Mouse (Mus musculus): ENCODE data around the gene Gm2564. TPM values are rescaled to one million over a fixed set of nuclear protein-coding genes. Genes with fewer than 3 reads are reported as not detected.
"Not testable (repeated sequence)": the region's sequence is repeated elsewhere in the genome, so short reads cannot be mapped to it uniquely, and the experiment has no call there.

The Gm2564 gene
- polyA plus RNA-seq (2014; fragmentation: Nextera tagmentation; extraction: Ambion mirVana): not detected in 2 replicates

GRCm38 (mm10) chr4:42629419-42629818 lies at the start of gene Gm2564:
Gm2564 (plus strand) TSS chr4:42629719.
- ATAC-seq (ENCODE audit: insufficient number of reproducible peaks, insufficient read depth, low FRiP score, low read depth); H3K27me3 ChIP-seq (ENCODE audit: control insufficient read depth, insufficient read depth, low read length); H3K4me3 ChIP-seq (ENCODE audit: control insufficient read depth in 1 of 2, insufficient read depth in 1 of 2, low read depth in 1 of 2, low read length in 2 of 2); H3K4me1 ChIP-seq (ENCODE audit: control insufficient read depth in 2 of 2, insufficient read depth in 2 of 2, low read length in 2 of 2); H3K4me2 ChIP-seq (ENCODE audit: low read length); H3K36me3 ChIP-seq (ENCODE audit: control insufficient read depth, insufficient read depth, low read length); H3K9ac ChIP-seq (ENCODE audit: low read length); H3K27ac ChIP-seq (replicated peaks in 1 of 2; ENCODE audit: control insufficient read depth in 1 of 2, insufficient read depth in 1 of 2, low read depth in 2 of 2, low read length in 2 of 2); H3K9me3 ChIP-seq (ENCODE audit: control insufficient read depth, low read length): not testable (repeated sequence)
- no CpG with 5 or more reads among the region's 8 CpGs for WGBS

GRCm38 (mm10) chr4:42611895-42612294 lies 17.6 kb upstream of the Gm2564 start, which contains the start of gene Gm10591:
Gm10591 (plus strand) TSS chr4:42612195.
- WGBS: no CpG with 5 or more reads among the region's 5 CpGs
- not testable (repeated sequence) for H3K27ac ChIP-seq (replicated peaks in 1 of 2; ENCODE audit: control insufficient read depth in 1 of 2, insufficient read depth in 1 of 2, low read depth in 2 of 2, low read length in 2 of 2); H3K4me3 ChIP-seq (ENCODE audit: control insufficient read depth in 1 of 2, insufficient read depth in 1 of 2, low read depth in 1 of 2, low read length in 2 of 2); H3K9ac ChIP-seq (ENCODE audit: low read length); H3K36me3 ChIP-seq (ENCODE audit: control insufficient read depth, insufficient read depth, low read length); H3K27me3 ChIP-seq (ENCODE audit: control insufficient read depth, insufficient read depth, low read length); ATAC-seq (ENCODE audit: insufficient number of reproducible peaks, insufficient read depth, low FRiP score, low read depth); H3K4me1 ChIP-seq (ENCODE audit: control insufficient read depth in 2 of 2, insufficient read depth in 2 of 2, low read length in 2 of 2); H3K9me3 ChIP-seq (ENCODE audit: control insufficient read depth, low read length); H3K4me2 ChIP-seq (ENCODE audit: low read length)

GRCm38 (mm10) chr4:42654951-42655350 lies 25.4 kb downstream of the Gm2564 start, which contains the start of gene Ccl27b:
Ccl27b (plus strand) TSS chr4:42655251.
- H3K27ac ChIP-seq (replicated peaks in 1 of 2; ENCODE audit: control insufficient read depth in 1 of 2, insufficient read depth in 1 of 2, low read depth in 2 of 2, low read length in 2 of 2); H3K27me3 ChIP-seq (ENCODE audit: control insufficient read depth, insufficient read depth, low read length); ATAC-seq (ENCODE audit: insufficient number of reproducible peaks, insufficient read depth, low FRiP score, low read depth); H3K9ac ChIP-seq (ENCODE audit: low read length); H3K36me3 ChIP-seq (ENCODE audit: control insufficient read depth, insufficient read depth, low read length); H3K4me1 ChIP-seq (ENCODE audit: control insufficient read depth in 2 of 2, insufficient read depth in 2 of 2, low read length in 2 of 2); H3K4me3 ChIP-seq (ENCODE audit: control insufficient read depth in 1 of 2, insufficient read depth in 1 of 2, low read depth in 1 of 2, low read length in 2 of 2); H3K4me2 ChIP-seq (ENCODE audit: low read length); H3K9me3 ChIP-seq (ENCODE audit: control insufficient read depth, low read length): not testable (repeated sequence)
- no CpG with 5 or more reads among the region's 9 CpGs for WGBS

- H3K4me3 ChIP-seq (ENCODE audit: control insufficient read depth in 1 of 2, insufficient read depth in 1 of 2, low read depth in 1 of 2, low read length in 2 of 2); H3K27me3 ChIP-seq (ENCODE audit: control insufficient read depth, insufficient read depth, low read length); H3K9me3 ChIP-seq (ENCODE audit: control insufficient read depth, low read length); H3K4me2 ChIP-seq (ENCODE audit: low read length); H3K36me3 ChIP-seq (ENCODE audit: control insufficient read depth, insufficient read depth, low read length); H3K27ac ChIP-seq (replicated peaks in 1 of 2; ENCODE audit: control insufficient read depth in 1 of 2, insufficient read depth in 1 of 2, low read depth in 2 of 2, low read length in 2 of 2); H3K4me1 ChIP-seq (ENCODE audit: control insufficient read depth in 2 of 2, insufficient read depth in 2 of 2, low read length in 2 of 2); ATAC-seq (ENCODE audit: insufficient number of reproducible peaks, insufficient read depth, low FRiP score, low read depth); H3K9ac ChIP-seq (ENCODE audit: low read length): not testable (repeated sequence)
- no CpG with 5 or more reads among the region's 3 CpGs for WGBS
Measured at GRCm38 (mm10) chr4:42661793-42662192, 32.3 kb downstream of the Gm2564 start, which contains the start of gene Il11ra2. Il11ra2 (minus strand) TSS chr4:42661893.

- ATAC-seq (ENCODE audit: insufficient number of reproducible peaks, insufficient read depth, low FRiP score, low read depth); H3K27me3 ChIP-seq (ENCODE audit: control insufficient read depth, insufficient read depth, low read length); H3K27ac ChIP-seq (replicated peaks in 1 of 2; ENCODE audit: control insufficient read depth in 1 of 2, insufficient read depth in 1 of 2, low read depth in 2 of 2, low read length in 2 of 2); H3K4me3 ChIP-seq (ENCODE audit: control insufficient read depth in 1 of 2, insufficient read depth in 1 of 2, low read depth in 1 of 2, low read length in 2 of 2); H3K9ac ChIP-seq (ENCODE audit: low read length); H3K4me1 ChIP-seq (ENCODE audit: control insufficient read depth in 2 of 2, insufficient read depth in 2 of 2, low read length in 2 of 2); H3K36me3 ChIP-seq (ENCODE audit: control insufficient read depth, insufficient read depth, low read length); H3K9me3 ChIP-seq (ENCODE audit: control insufficient read depth, low read length); H3K4me2 ChIP-seq (ENCODE audit: low read length): not testable (repeated sequence)
- no CpG with 5 or more reads among the region's 4 CpGs for whole genome bisulfite sequencing
Measured at GRCm38 (mm10) chr4:42675415-42675814, 45.9 kb downstream of the Gm2564 start.

- H3K9ac ChIP-seq (ENCODE audit: low read length); H3K4me3 ChIP-seq (ENCODE audit: control insufficient read depth in 1 of 2, insufficient read depth in 1 of 2, low read depth in 1 of 2, low read length in 2 of 2); H3K27me3 ChIP-seq (ENCODE audit: control insufficient read depth, insufficient read depth, low read length); H3K4me2 ChIP-seq (ENCODE audit: low read length); H3K36me3 ChIP-seq (ENCODE audit: control insufficient read depth, insufficient read depth, low read length); ATAC-seq (ENCODE audit: insufficient number of reproducible peaks, insufficient read depth, low FRiP score, low read depth); H3K27ac ChIP-seq (replicated peaks in 1 of 2; ENCODE audit: control insufficient read depth in 1 of 2, insufficient read depth in 1 of 2, low read depth in 2 of 2, low read length in 2 of 2); H3K4me1 ChIP-seq (ENCODE audit: control insufficient read depth in 2 of 2, insufficient read depth in 2 of 2, low read length in 2 of 2); H3K9me3 ChIP-seq (ENCODE audit: control insufficient read depth, low read length): not testable (repeated sequence)
- no CpG with 5 or more reads among the region's 7 CpGs for WGBS
Measured at GRCm38 (mm10) chr4:42679365-42679764, 49.8 kb downstream of the Gm2564 start.

- ATAC-seq (ENCODE audit: insufficient number of reproducible peaks, insufficient read depth, low FRiP score, low read depth); H3K9me3 ChIP-seq (ENCODE audit: control insufficient read depth, low read length); H3K36me3 ChIP-seq (ENCODE audit: control insufficient read depth, insufficient read depth, low read length): not testable (repeated sequence)
Measured at GRCm38 (mm10) chr4:42680374-42681356, 51.1 kb downstream of the Gm2564 start.

More at GRCm38 (mm10) chr4:42680374-42681356, 51.1 kb downstream of the Gm2564 start:
- H3K27ac ChIP-seq (replicated peaks in 1 of 2; ENCODE audit: control insufficient read depth in 1 of 2, insufficient read depth in 1 of 2, low read depth in 2 of 2, low read length in 2 of 2); H3K4me2 ChIP-seq (ENCODE audit: low read length); H3K27me3 ChIP-seq (ENCODE audit: control insufficient read depth, insufficient read depth, low read length); H3K9ac ChIP-seq (ENCODE audit: low read length); H3K4me3 ChIP-seq (ENCODE audit: control insufficient read depth in 1 of 2, insufficient read depth in 1 of 2, low read depth in 1 of 2, low read length in 2 of 2); H3K4me1 ChIP-seq (ENCODE audit: control insufficient read depth in 2 of 2, insufficient read depth in 2 of 2, low read length in 2 of 2): not testable (repeated sequence)
- WGBS: no CpG with 5 or more reads among the region's 32 CpGs

Data from heart, embryonic 14.5 days (tissue).